Mouse (Mus musculus): ENCODE measurements around the gene Olfr806. TPM values are rescaled to one million over a fixed set of nuclear protein-coding genes. Genes with fewer than 3 reads are reported as not detected.

Olfr806 gene
- total RNA-seq (2023), result not detected

GRCm38 (mm10) chr10:129741821-129742220 lies at the start of gene Olfr806:
Gene Olfr806 (minus strand): TSS chr10:129741921.

GRCm38 (mm10) chr10:129774338-129774737 lies 32.6 kb upstream of the Olfr806 start, which contains the start of gene Olfr809:
Gene Olfr809 (plus strand): TSS chr10:129774638.

GRCm38 (mm10) chr10:129765182-129765581 lies 23.5 kb upstream of the Olfr806 start, which contains the start of gene Olfr808:
Gene Olfr808 (plus strand): TSS chr10:129765482.

DNA sequence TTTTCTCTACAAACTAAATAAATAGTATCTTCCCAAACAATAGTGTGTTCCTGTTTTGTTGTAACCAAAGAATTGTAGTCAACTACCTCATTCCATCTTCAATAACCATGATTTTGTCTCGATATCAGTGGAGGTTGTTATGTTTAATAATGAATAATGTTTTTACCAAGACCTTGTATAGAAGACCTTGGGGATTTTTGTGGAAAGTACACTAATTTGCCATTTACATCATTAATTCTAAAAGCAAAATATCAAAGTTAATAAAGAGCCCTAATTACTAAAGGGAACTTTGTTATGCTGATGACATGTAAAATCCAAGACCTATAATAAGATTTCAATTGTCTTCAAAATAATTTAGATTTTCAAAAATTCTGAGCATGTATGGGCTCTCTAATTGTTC lies 16.0 kb upstream of the Olfr806 start, which contains the start of gene Olfr807:
Olfr807 (minus strand) TSS at position 101 of the 400 bp plus-strand sequence.

DNA sequence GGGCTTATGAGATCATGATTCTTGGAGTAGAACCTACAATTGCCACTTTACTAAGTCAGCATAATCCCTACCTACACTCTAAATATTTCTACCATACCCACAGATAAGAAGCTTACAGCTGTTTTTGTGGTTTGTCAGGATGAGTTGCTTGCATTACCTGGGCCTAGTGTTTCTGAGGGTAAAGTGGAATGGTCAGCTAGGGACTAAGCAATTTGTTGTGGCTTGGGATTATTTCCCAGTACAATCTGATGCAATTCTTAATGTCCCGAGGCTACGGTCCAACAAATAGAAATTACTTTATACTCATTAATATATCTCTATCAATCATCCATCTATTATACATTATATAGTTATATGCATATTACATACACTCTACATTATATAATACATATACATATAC lies 12.4 kb downstream of the Olfr806 start, which contains the start of gene Olfr805:
Olfr805 (minus strand) TSS at position 101 of the 400 bp plus-strand sequence.

GRCm38 (mm10) chr10:129702910-129703309 lies 38.8 kb downstream of the Olfr806 start, which contains the start of gene Olfr804:
Gene Olfr804 (plus strand): TSS chr10:129703210.

GRCm38 (mm10) chr10:129694186-129694585 lies 47.5 kb downstream of the Olfr806 start, which contains the start of gene Olfr803:
Gene Olfr803 (minus strand): TSS chr10:129694286.

DNA sequence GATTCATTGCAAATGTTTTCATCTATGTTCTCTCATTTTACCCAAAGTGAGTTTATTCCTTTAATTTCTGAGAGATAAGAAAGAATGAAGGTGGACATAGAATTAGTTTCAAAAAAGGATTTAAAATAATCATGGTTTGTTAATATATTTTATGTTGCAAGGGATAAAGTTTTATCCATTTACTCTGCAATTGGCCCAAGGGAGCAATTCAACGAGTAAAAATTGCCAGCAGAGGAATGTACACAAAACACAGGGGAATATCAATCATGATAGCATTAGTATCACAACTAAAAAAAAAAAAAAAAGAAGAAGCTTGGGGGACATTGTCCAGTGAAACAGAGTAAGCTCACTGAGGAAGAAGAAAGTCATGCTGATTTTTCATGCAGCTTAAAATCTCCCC lies 53.7 kb downstream of the Olfr806 start, which contains the start of gene Olfr802:
Olfr802 (minus strand) TSS at position 101 of the 400 bp plus-strand sequence.

Other genes with a start within 250 kb of the Olfr806 start
- gene Olfr790, start 243.4 kb downstream of the Olfr806 start, total RNA-seq (2023), result not detected
- gene Olfr791, start 220.1 kb downstream of the Olfr806 start, total RNA-seq (2023), result not detected
- gene Olfr792, start 202.8 kb downstream of the Olfr806 start, total RNA-seq (2023), result not detected
- gene Olfr794, start 174.3 kb downstream of the Olfr806 start, total RNA-seq (2023), result not detected
- not detected for gene Olfr796, start 129.4 kb downstream of the Olfr806 start, total RNA-seq (2023)
- gene Olfr798, start 114.0 kb downstream of the Olfr806 start, total RNA-seq (2023), result not detected
- gene Olfr799, start 104.4 kb downstream of the Olfr806 start, total RNA-seq (2023), result not detected
- gene Olfr800, start 84.2 kb downstream of the Olfr806 start, total RNA-seq (2023), result not detected
- gene Olfr801, start 68.1 kb downstream of the Olfr806 start, total RNA-seq (2023), result not detected
- not detected for gene Olfr802, start 53.8 kb downstream of the Olfr806 start, total RNA-seq (2023)
- not detected for gene Olfr803, start 47.6 kb downstream of the Olfr806 start, total RNA-seq (2023)
- gene Olfr804, start 38.7 kb downstream of the Olfr806 start, total RNA-seq (2023), result not detected
- not detected for gene Olfr805, start 12.5 kb downstream of the Olfr806 start, total RNA-seq (2023)
- not detected for gene Olfr807, start 15.9 kb upstream of the Olfr806 start, total RNA-seq (2023)
- gene Olfr808, start 23.6 kb upstream of the Olfr806 start, total RNA-seq (2023), result not detected
- not detected for gene Olfr809, start 32.7 kb upstream of the Olfr806 start, total RNA-seq (2023)
- gene Olfr810, start 53.0 kb upstream of the Olfr806 start, total RNA-seq (2023), result not detected
- not detected for gene Olfr811, start 62.5 kb upstream of the Olfr806 start, total RNA-seq (2023)
- gene Olfr812, start 104.2 kb upstream of the Olfr806 start, total RNA-seq (2023), result not detected
- gene Olfr813, start 113.4 kb upstream of the Olfr806 start, total RNA-seq (2023), result not detected
- gene Olfr814, start 137.9 kb upstream of the Olfr806 start, total RNA-seq (2023), result not detected
- gene Olfr815, start 163.9 kb upstream of the Olfr806 start, total RNA-seq (2023), result not detected
- gene Olfr816, start 173.7 kb upstream of the Olfr806 start, total RNA-seq (2023), result not detected
- gene Olfr818, start 207.2 kb upstream of the Olfr806 start, total RNA-seq (2023), result not detected
- gene Olfr819, start 225.3 kb upstream of the Olfr806 start, total RNA-seq (2023), result not detected
- gene Olfr247, start 234.2 kb upstream of the Olfr806 start, total RNA-seq (2023), result not detected
- gene Gm10310, start 243.1 kb upstream of the Olfr806 start, total RNA-seq (2023), result 0.15 TPM